Mouse (Mus musculus) liver, embryonic 13.5 days (tissue): ENCODE measurements around the gene Tnfsf13b. TPM values are rescaled to one million over a fixed set of nuclear protein-coding genes. Genes with fewer than 3 reads are reported as not detected.

Experiments
- ATAC-seq: fragments of 200-750 bp; cut with Nextera tagmentation; 2 replicates; pipeline ENCODE4 v1.8.0; 2017; ENCODE audit warnings: low read depth, mild to moderate bottlenecking, moderate number of reproducible peaks, moderate library complexity
- DNase-seq: peaks from one replicate; pipeline ENCODE4 v3.0.0; 2022
- H3K27ac ChIP-seq: fragments of 300-500 bp; sonication (generic); 2 replicates; pipeline ENCODE4 v1.5.1; 2015; ENCODE audit warnings: moderate library complexity, mild to moderate bottlenecking, inconsistent platforms
- H3K27me3 ChIP-seq: fragments of 300-500 bp; sonication (generic); 2 replicates; pipeline ENCODE4 v1.6.1; 2015; ENCODE audit warnings: mild to moderate bottlenecking, inconsistent platforms
- H3K36me3 ChIP-seq: fragments of 300-500 bp; sonication (generic); 2 replicates; pipeline ENCODE4 v1.6.1; 2015; ENCODE audit warnings: mild to moderate bottlenecking, inconsistent platforms
- H3K4me1 ChIP-seq: fragments of 300-500 bp; sonication (generic); replicated peaks from 2 replicates; pipeline ENCODE4 v1.6.1; 2015; ENCODE audit warnings: inconsistent platforms
- H3K4me2 ChIP-seq: fragments of 300-500 bp; sonication (generic); 2 replicates; pipeline ENCODE4 v1.6.1; 2015; ENCODE audit warnings: inconsistent platforms, mild to moderate bottlenecking, moderate library complexity
- H3K4me3 ChIP-seq: fragments of 300-500 bp; sonication (generic); replicated peaks from 2 replicates; pipeline ENCODE4 v1.5.1; 2015; ENCODE audit warnings: mild to moderate bottlenecking, inconsistent platforms
- H3K9ac ChIP-seq: fragments of 300-500 bp; sonication (generic); 2 replicates; pipeline ENCODE4 v1.6.1; 2015; ENCODE audit warnings: mild to moderate bottlenecking, inconsistent platforms
- H3K9me3 ChIP-seq: fragments of 300-500 bp; sonication (generic); replicated peaks from 2 replicates; pipeline ENCODE4 v1.6.1; 2016; ENCODE audit warnings: inconsistent platforms
- WGBS: fragments of 180-500 bp; shearing (Covaris S2); methylation state at CpG from one replicate; pipeline ENCODE4 v1.1.7; 2015; ENCODE audit not compliant: insufficient replicate concordance; 5-methylcytosine and 5-hydroxymethylcytosine counted together
- polyA plus RNA-seq: library from polyadenylated mRNA; unstranded; fragments of >200 nt; fragmentation: Nextera tagmentation; extraction: Ambion mirVana; gene quantifications from 2 replicates; pipeline ENCODE4 v1.2.1, GENCODE M21; 2015

The Tnfsf13b gene
- polyA plus RNA-seq, 1 experiment from 2014 or later, result 0.07 TPM

GRCm38 (mm10) chr8:10049162-10049561 is 42.9 kb downstream of the Tnfsf13b start:
- Histone ChIP-seq H3K4me2 (no peak overlapping the region), H3K9ac (no peak overlapping the region), H3K9me3 (no peaks in the 10 kb centered on the region), H3K36me3 (no peaks in the 10 kb centered on the region), H3K4me1 (no peaks in the 10 kb centered on the region), H3K27me3 (no peaks in the 10 kb centered on the region), H3K27ac (no peak overlapping the region), H3K4me3 (no peak overlapping the region)
- ATAC-seq (no peak), DNase-seq (no peak)
- WGBS, result 55% methylated on average over 8 of the region's 8 CpGs

- no peak overlapping the region for H3K4me3 ChIP-seq
- H3K27ac ChIP-seq, result no peak overlapping the region
- H3K27me3 ChIP-seq, result no peaks in the 10 kb centered on the region
- H3K9ac ChIP-seq, result no peak overlapping the region
- 36% methylated on average over 3 of the region's 3 CpGs for WGBS
- no peak for DNase-seq
- no peak for ATAC-seq
- no peaks in the 10 kb centered on the region for H3K9me3 ChIP-seq
- H3K4me2 ChIP-seq, result no peak overlapping the region
- H3K36me3 ChIP-seq, result no peaks in the 10 kb centered on the region
- no peaks in the 10 kb centered on the region for H3K4me1 ChIP-seq
Measured at GRCm38 (mm10) chr8:10051576-10051975, 45.3 kb downstream of the Tnfsf13b start.

- no peak for ATAC-seq
- WGBS, result 8% methylated on average over 3 of the region's 3 CpGs
- Histone ChIP-seq H3K4me1 (no peaks in the 10 kb centered on the region), H3K9ac (no peak overlapping the region), H3K4me2 (no peak overlapping the region), H3K27me3 (no peaks in the 10 kb centered on the region), H3K9me3 (no peaks in the 10 kb centered on the region), H3K4me3 (no peak overlapping the region), H3K27ac (no peak overlapping the region), H3K36me3 (no peaks in the 10 kb centered on the region)
- DNase-seq, result no peak
Measured at GRCm38 (mm10) chr8:10053571-10053990, 47.3 kb downstream of the Tnfsf13b start.

- Histone ChIP-seq H3K36me3 (no peaks in the 10 kb centered on the region), H3K9me3 (no peaks in the 10 kb centered on the region), H3K27ac (no peak overlapping the region), H3K9ac (no peak overlapping the region), H3K27me3 (no peaks in the 10 kb centered on the region), H3K4me2 (no peak overlapping the region), H3K4me1 (no peaks in the 10 kb centered on the region), H3K4me3 (no peak overlapping the region)
- ATAC-seq (no peak), DNase-seq (no peak)
- 23% methylated on average over 1 of the region's 1 CpGs for WGBS
Measured at GRCm38 (mm10) chr8:10061001-10061400, 54.7 kb downstream of the Tnfsf13b start.

- Histone ChIP-seq H3K27ac (no peak overlapping the region), H3K4me1 (no peaks in the 10 kb centered on the region), H3K4me3 (no peak overlapping the region), H3K4me2 (no peak overlapping the region), H3K36me3 (no peaks in the 10 kb centered on the region), H3K9ac (no peak overlapping the region), H3K9me3 (no peaks in the 10 kb centered on the region), H3K27me3 (no peaks in the 10 kb centered on the region)
- 75% methylated on average over 11 of the region's 11 CpGs for WGBS
- no peak for ATAC-seq
- DNase-seq, result no peak
Measured at GRCm38 (mm10) chr8:10066906-10067305, 60.6 kb downstream of the Tnfsf13b start.

- Histone ChIP-seq H3K9me3 (no peaks in the 10 kb centered on the region), H3K4me2 (no peak overlapping the region), H3K36me3 (no peaks in the 10 kb centered on the region), H3K9ac (no peak overlapping the region), H3K4me3 (no peak overlapping the region), H3K27ac (no peak overlapping the region), H3K27me3 (no peaks in the 10 kb centered on the region), H3K4me1 (no peaks in the 10 kb centered on the region)
- no peak for DNase-seq
- WGBS, result 76% methylated on average over 7 of the region's 7 CpGs
- no peak for ATAC-seq
Measured at GRCm38 (mm10) chr8:10067775-10068174, 61.5 kb downstream of the Tnfsf13b start.

- no peak overlapping the region for H3K4me2 ChIP-seq
- no peak for DNase-seq
- no peaks in the 10 kb centered on the region for H3K4me1 ChIP-seq
- no peaks in the 10 kb centered on the region for H3K36me3 ChIP-seq
- H3K9ac ChIP-seq, result no peak overlapping the region
- WGBS, result 72% methylated on average over 2 of the region's 2 CpGs
- H3K27ac ChIP-seq, result no peak overlapping the region
- ATAC-seq, result no peak
- H3K27me3 ChIP-seq, result no peaks in the 10 kb centered on the region
- H3K4me3 ChIP-seq, result no peak overlapping the region
- H3K9me3 ChIP-seq, result no peaks in the 10 kb centered on the region
Measured at GRCm38 (mm10) chr8:10072347-10072746, 66.1 kb downstream of the Tnfsf13b start.

Other genes starting within 250 kb of the Tnfsf13b start
- gene Fam155a, start 235.3 kb upstream of the Tnfsf13b start, polyA plus RNA-seq, result 0.05 and 0.16 TPM in 2 replicates
- gene Gm10217, start 142.2 kb upstream of the Tnfsf13b start, polyA plus RNA-seq, result not detected in 2 replicates
- 1.1 and 1.3 TPM in 2 replicates for gene Lig4, start 28.8 kb upstream of the Tnfsf13b start, polyA plus RNA-seq
- gene Abhd13, start 28.8 kb upstream of the Tnfsf13b start, polyA plus RNA-seq, result 4.9 and 5.2 TPM in 2 replicates
- not detected in 2 replicates for gene Myo16, start 147.4 kb downstream of the Tnfsf13b start, polyA plus RNA-seq